Mouse (Mus musculus) stomach, embryonic 15.5 days (tissue): ENCODE results near the gene Slc19a1. TPM values are rescaled to one million over a fixed set of nuclear protein-coding genes. Genes with fewer than 3 reads are reported as not detected.

Experiments used
- ATAC-seq: fragments of 200-750 bp; cut with Nextera tagmentation; 2 replicates; pipeline ENCODE4 v1.8.0; 2017; ENCODE audit warnings: low read depth, moderate number of reproducible peaks, moderate TSS enrichment; ENCODE audit not compliant: insufficient read depth, low FRiP score
- H3K27ac ChIP-seq: fragments of 300-500 bp; sonication (generic); 2 replicates; pipeline ENCODE4 v1.5.1; 2015; ENCODE audit warnings: mild to moderate bottlenecking, inconsistent platforms
- H3K27me3 ChIP-seq: fragments of 300-500 bp; sonication (generic); replicated peaks from 2 replicates; pipeline ENCODE4 v1.6.1; 2015; ENCODE audit warnings: inconsistent platforms
- H3K36me3 ChIP-seq: fragments of 300-500 bp; sonication (generic); 2 replicates; pipeline ENCODE4 v1.6.1; 2015; ENCODE audit warnings: inconsistent platforms
- H3K4me1 ChIP-seq: fragments of 300-500 bp; sonication (generic); 2 replicates; pipeline ENCODE4 v1.6.1; 2015; ENCODE audit warnings: inconsistent platforms
- H3K4me2 ChIP-seq: fragments of 300-500 bp; sonication (generic); 2 replicates; pipeline ENCODE4 v1.6.1; 2015; ENCODE audit warnings: mild to moderate bottlenecking, inconsistent platforms
- H3K4me3 ChIP-seq: fragments of 300-500 bp; sonication (generic); replicated peaks from 2 replicates; pipeline ENCODE4 v1.5.1; 2015; ENCODE audit warnings: inconsistent platforms
- H3K9ac ChIP-seq: fragments of 300-500 bp; sonication (generic); 2 replicates; pipeline ENCODE4 v1.6.1; 2015; ENCODE audit warnings: inconsistent platforms
- H3K9me3 ChIP-seq: fragments of 300-500 bp; sonication (generic); 2 replicates; pipeline ENCODE4 v1.6.1; 2016; ENCODE audit warnings: inconsistent platforms
- WGBS: fragments of 180-500 bp; shearing (Covaris S2); methylation state at CpG from one replicate; pipeline ENCODE4 v1.1.7; 2015; 5-methylcytosine and 5-hydroxymethylcytosine counted together
- polyA plus RNA-seq: library from polyadenylated mRNA; unstranded; fragments of >200 nt; fragmentation: Nextera tagmentation; extraction: Ambion mirVana; gene quantifications from 2 replicates; pipeline ENCODE4 v1.2.1, GENCODE M21; 2015

Gene Slc19a1
- polyA plus RNA-seq, 1 experiment from 2014 or later, result 33.9 TPM

DNA sequence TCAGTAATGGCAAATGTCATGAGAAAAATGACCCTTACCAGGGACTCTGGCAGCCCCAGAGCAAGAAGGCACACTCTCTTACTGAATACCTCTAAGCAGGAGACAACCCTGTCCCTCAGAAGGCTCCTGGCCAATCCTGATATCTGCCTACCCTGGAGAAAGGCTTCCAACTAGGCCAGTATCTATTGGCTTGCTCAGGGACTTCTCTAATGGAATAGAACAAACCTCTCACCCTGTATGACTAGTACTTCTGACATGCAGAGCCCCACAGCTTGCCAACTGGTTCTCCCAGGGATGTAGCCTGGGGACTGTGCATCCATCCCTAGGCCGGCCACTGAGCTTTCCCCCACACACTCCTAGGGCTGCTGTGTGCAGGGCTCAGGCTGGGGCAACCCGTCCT lies 66.6 kb downstream of the Slc19a1 start:
- H3K27ac ChIP-seq, result peak overlapping the region; percentile 40; the same call in 1 of the 2 replicates
- H3K9me3 ChIP-seq, result no peaks in the 10 kb centered on the region
- H3K4me3 ChIP-seq, result no peak overlapping the region
- H3K4me1 ChIP-seq, result peaks cover 11% of the 10 kb centered on the region
- H3K9ac ChIP-seq, result no peak overlapping the region
- WGBS, result 81% methylated on average over 2 of the region's 2 CpGs
- H3K4me2 ChIP-seq, result no peak overlapping the region
- no peaks in the 10 kb centered on the region for H3K27me3 ChIP-seq
- ATAC-seq, result no peak
- H3K36me3 ChIP-seq, result no peaks in the 10 kb centered on the region

- no peak overlapping the region for H3K27ac ChIP-seq
- H3K27me3 ChIP-seq, result no peaks in the 10 kb centered on the region
- no peaks in the 10 kb centered on the region for H3K9me3 ChIP-seq
- H3K4me3 ChIP-seq, result no peak overlapping the region
- peaks cover 11% of the 10 kb centered on the region for H3K4me1 ChIP-seq
- WGBS, result 83% methylated on average over 4 of the region's 4 CpGs
- H3K9ac ChIP-seq, result no peak overlapping the region
- H3K36me3 ChIP-seq, result no peaks in the 10 kb centered on the region
- no peak overlapping the region for H3K4me2 ChIP-seq
- no peak for ATAC-seq
Observed at GRCm38 (mm10) chr10:77099777-77100176, 67.7 kb downstream of the Slc19a1 start.

DNA sequence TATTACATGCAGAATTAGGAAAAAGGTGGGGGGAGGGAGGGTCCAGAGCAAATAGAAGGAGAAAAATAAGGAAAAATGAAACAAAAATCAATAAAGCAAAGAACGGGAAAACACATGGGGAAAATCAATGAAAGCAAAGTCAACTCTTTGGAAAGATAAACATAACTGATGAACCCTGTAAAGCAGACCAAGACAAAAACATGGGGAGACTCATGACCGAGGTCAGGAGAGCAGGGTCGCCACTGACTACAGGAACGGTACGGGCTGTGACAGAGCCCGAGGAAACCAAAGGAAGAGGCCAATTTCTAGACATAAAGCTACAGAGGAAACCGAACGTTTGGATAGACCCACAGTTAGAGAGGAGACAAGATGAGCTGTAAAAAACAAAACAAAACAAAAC lies 71.6 kb downstream of the Slc19a1 start:
- Histone ChIP-seq H3K36me3 (no peaks in the 10 kb centered on the region), H3K4me1 (no peaks in the 10 kb centered on the region), H3K27me3 (no peaks in the 10 kb centered on the region), H3K4me3 (no peak overlapping the region), H3K27ac (no peak overlapping the region), H3K4me2 (no peak overlapping the region), H3K9me3 (no peaks in the 10 kb centered on the region), H3K9ac (no peak overlapping the region)
- ATAC-seq, result no peak
- WGBS, result 28% methylated on average over 8 of the region's 8 CpGs

DNA sequence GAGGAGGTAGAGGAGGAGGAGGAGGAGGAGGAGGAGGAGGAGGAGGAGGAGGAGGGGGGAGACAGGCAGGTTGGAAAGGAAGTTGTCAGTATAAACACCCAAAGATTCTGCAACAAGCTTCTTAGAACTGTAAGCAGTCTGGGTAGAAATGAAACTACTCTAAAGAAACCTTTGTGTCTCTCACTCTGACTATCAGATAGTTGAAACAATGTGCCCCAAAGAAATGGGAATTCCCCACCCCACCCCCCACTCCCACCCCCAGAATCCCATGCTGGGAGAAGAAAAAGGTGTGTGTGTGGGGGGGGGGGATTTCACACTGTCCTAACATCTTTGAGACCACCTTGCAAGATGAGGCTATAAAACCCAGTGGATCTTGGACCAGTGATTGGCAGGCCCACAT lies 72.3 kb downstream of the Slc19a1 start:
- no peaks in the 10 kb centered on the region for H3K27me3 ChIP-seq
- no peaks in the 10 kb centered on the region for H3K36me3 ChIP-seq
- no peaks in the 10 kb centered on the region for H3K9me3 ChIP-seq
- no peak overlapping the region for H3K4me2 ChIP-seq
- no peak overlapping the region for H3K4me3 ChIP-seq
- H3K9ac ChIP-seq, result no peak overlapping the region
- no peak for ATAC-seq
- no peaks in the 10 kb centered on the region for H3K4me1 ChIP-seq
- no peak overlapping the region for H3K27ac ChIP-seq

GRCm38 (mm10) chr10:77108106-77108505 lies 76.1 kb downstream of the Slc19a1 start:
- Histone ChIP-seq H3K9ac (no peak overlapping the region), H3K4me2 (no peak overlapping the region), H3K36me3 (no peaks in the 10 kb centered on the region), H3K27me3 (no peaks in the 10 kb centered on the region), H3K4me3 (no peak overlapping the region), H3K4me1 (peaks cover 23% of the 10 kb centered on the region), H3K27ac (no peak overlapping the region), H3K9me3 (no peaks in the 10 kb centered on the region)
- 77% methylated on average over 3 of the region's 4 CpGs for WGBS
- no peak for ATAC-seq

- no peak overlapping the region for H3K27ac ChIP-seq
- H3K4me2 ChIP-seq, result no peak overlapping the region
- 80% methylated on average over 9 of the region's 9 CpGs for WGBS
- H3K9ac ChIP-seq, result no peak overlapping the region
- peaks cover 37% of the 10 kb centered on the region for H3K4me1 ChIP-seq
- ATAC-seq, result no peak
- H3K9me3 ChIP-seq, result no peaks in the 10 kb centered on the region
- no peaks in the 10 kb centered on the region for H3K27me3 ChIP-seq
- H3K36me3 ChIP-seq, result no peaks in the 10 kb centered on the region
- no peak overlapping the region for H3K4me3 ChIP-seq
Observed at GRCm38 (mm10) chr10:77110010-77110409, 78.0 kb downstream of the Slc19a1 start.

Other genes with a start within 250 kb of the Slc19a1 start
- gene Pcbp3, start 70.4 kb upstream of the Slc19a1 start, polyA plus RNA-seq, result 39.3 and 40.5 TPM in 2 replicates
- gene Col18a1, start 134.3 kb downstream of the Slc19a1 start, polyA plus RNA-seq, result 70.3 and 79.2 TPM in 2 replicates
- gene Pofut2, start 227.0 kb downstream of the Slc19a1 start, polyA plus RNA-seq, result 117 and 124 TPM in 2 replicates